Mouse (Mus musculus) olfactory bulb, adult 2 months (tissue): ENCODE results near the gene Zfp799. TPM values are rescaled to one million over a fixed set of nuclear protein-coding genes. Genes with fewer than 3 reads are reported as not detected.

Source experiments
- H3K27ac ChIP-seq: fragments of 200-500 bp; 2 replicates; pipeline ENCODE4 v1.5.1; 2012; ENCODE audit warnings: low read depth, low read length; ENCODE audit not compliant: insufficient read depth
- H3K4me1 ChIP-seq: fragments of 200-500 bp; 2 replicates; pipeline ENCODE4 v1.6.1; 2012; ENCODE audit warnings: low read length; ENCODE audit not compliant: control insufficient read depth, insufficient read depth
- H3K4me3 ChIP-seq: fragments of 200-500 bp; 2 replicates; pipeline ENCODE4 v1.5.1; 2012; ENCODE audit warnings: mild to moderate bottlenecking, low read depth, low read length, moderate library complexity; ENCODE audit not compliant: insufficient read depth
- CTCF ChIP-seq: fragments of 200-500 bp; IDR thresholded peaks from 2 replicates; pipeline ENCODE4 v1.5.1; 2012; ENCODE audit warnings: low read depth, mild to moderate bottlenecking, low read length, moderate library complexity; ENCODE audit not compliant: insufficient read depth
- POLR2A ChIP-seq: fragments of 200-500 bp; IDR thresholded peaks from 2 replicates; pipeline ENCODE4 v1.6.1; 2012; ENCODE audit warnings: mild to moderate bottlenecking, low read depth, low read length, moderate library complexity; ENCODE audit not compliant: insufficient read depth
- WGBS: fragments of 180-500 bp; shearing (Covaris S2); methylation state at CpG from one replicate; pipeline ENCODE4 v1.1.7; 2018; 5-methylcytosine and 5-hydroxymethylcytosine counted together
- polyA plus RNA-seq: library from polyadenylated mRNA; stranded (reverse); fragments of >200 nt; gene quantifications from 2 replicates; pipeline ENCODE4 v1.2.4, GENCODE M21; 2012; ENCODE audit warnings: low replicate concordance; ENCODE audit not compliant: missing spikeins, insufficient read depth, insufficient read length

Gene Zfp799
- polyA plus RNA-seq, 1 experiment: not detected

GRCm38 (mm10) chr17:32839083-32839802 is 9.2 kb upstream of the Zfp799 start:
- WGBS: 40% methylated on average over 15 of the region's 15 CpGs
- TF ChIP-seq CTCF: no peak
- TF ChIP-seq POLR2A: no peak
- no peak overlapping the region for H3K4me3 ChIP-seq
- no peak overlapping the region for H3K27ac ChIP-seq
- H3K4me1 ChIP-seq: peaks cover 3% of the 10 kb centered on the region; the same call in 1 of the 2 replicates

DNA sequence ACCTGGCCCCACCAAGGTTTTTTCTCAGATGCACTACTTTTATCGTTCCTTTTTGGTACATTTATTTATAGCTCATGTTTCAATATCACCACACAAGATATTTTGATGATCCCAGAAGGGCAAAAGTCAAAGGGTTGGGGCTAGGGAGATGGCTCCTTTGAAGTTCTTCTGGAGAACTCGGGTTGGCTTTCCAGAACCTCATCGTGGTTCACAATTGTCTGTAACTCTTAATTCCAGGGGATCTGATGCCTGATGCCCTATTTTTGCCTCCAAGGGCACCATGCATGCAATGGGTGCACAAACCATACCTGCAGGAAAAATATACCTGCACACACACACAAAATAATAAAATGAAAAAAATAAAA is 339 bp upstream of the Zfp799 start:
- WGBS: 34% methylated on average over 3 of the region's 3 CpGs
- no peak overlapping the region; the same call in 1 of the 2 replicates for H3K4me3 ChIP-seq
- TF ChIP-seq POLR2A: no peak
- no peak for TF ChIP-seq CTCF
- H3K4me1 ChIP-seq: no peaks in the 10 kb centered on the region
- H3K27ac ChIP-seq: no peak overlapping the region

DNA sequence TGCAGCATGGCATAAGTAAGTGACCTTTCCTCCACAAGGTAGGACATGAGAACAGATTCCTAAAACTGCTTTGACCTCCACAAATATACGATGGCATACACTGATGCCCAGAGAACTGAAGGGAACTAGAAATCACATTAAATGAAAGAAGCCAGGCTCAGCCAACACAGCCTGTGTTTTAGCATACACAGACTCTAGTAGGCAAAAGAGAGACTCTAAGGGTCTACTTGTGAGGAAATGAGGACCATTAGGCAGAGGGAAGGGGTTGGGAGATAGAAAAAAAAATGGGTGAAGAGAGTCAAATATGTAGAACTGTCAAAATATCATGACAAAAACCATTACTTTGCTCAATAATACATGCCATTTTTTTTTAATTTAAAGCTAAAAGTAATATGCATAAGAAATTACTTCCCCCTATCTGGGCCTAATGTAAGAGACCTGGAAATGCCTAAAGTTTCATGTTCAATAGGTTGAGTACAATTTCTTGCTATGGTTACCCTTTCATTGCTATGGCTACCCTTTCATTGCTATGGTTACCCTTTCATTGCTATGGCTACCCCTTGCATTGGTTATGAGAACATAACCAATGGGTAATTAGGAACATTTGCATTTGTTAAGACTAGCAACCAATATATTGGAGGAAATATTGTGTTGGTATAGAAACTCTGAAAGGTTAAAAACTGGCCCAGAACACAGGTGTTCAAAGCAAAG is 13.8 kb downstream of the Zfp799 start:
- Histone ChIP-seq H3K4me1 (no peaks in the 10 kb centered on the region), H3K27ac (no peak overlapping the region), H3K4me3 (no peak overlapping the region)
- TF ChIP-seq POLR2A: no peak
- TF ChIP-seq CTCF: no peak
- 29% methylated on average over 1 of the region's 1 CpGs for WGBS

- Histone ChIP-seq H3K27ac (no peak overlapping the region), H3K4me1 (no peaks in the 10 kb centered on the region), H3K4me3 (no peak overlapping the region)
- TF ChIP-seq CTCF: no peak
- TF ChIP-seq POLR2A: no peak
- WGBS: 83% methylated on average over 7 of the region's 7 CpGs
Measured at GRCm38 (mm10) chr17:32814136-32814535, 15.9 kb downstream of the Zfp799 start.

GRCm38 (mm10) chr17:32810648-32811047 is 19.4 kb downstream of the Zfp799 start:
- WGBS: 27% methylated on average over 1 of the region's 1 CpGs
- Histone ChIP-seq H3K4me1 (0 out of 2 replicates have a peak, but pooled peaks cover 2% of the 10 kb centered on the region), H3K27ac (no peak overlapping the region), H3K4me3 (no peak overlapping the region)
- TF ChIP-seq POLR2A (no peak), CTCF (no peak)

DNA sequence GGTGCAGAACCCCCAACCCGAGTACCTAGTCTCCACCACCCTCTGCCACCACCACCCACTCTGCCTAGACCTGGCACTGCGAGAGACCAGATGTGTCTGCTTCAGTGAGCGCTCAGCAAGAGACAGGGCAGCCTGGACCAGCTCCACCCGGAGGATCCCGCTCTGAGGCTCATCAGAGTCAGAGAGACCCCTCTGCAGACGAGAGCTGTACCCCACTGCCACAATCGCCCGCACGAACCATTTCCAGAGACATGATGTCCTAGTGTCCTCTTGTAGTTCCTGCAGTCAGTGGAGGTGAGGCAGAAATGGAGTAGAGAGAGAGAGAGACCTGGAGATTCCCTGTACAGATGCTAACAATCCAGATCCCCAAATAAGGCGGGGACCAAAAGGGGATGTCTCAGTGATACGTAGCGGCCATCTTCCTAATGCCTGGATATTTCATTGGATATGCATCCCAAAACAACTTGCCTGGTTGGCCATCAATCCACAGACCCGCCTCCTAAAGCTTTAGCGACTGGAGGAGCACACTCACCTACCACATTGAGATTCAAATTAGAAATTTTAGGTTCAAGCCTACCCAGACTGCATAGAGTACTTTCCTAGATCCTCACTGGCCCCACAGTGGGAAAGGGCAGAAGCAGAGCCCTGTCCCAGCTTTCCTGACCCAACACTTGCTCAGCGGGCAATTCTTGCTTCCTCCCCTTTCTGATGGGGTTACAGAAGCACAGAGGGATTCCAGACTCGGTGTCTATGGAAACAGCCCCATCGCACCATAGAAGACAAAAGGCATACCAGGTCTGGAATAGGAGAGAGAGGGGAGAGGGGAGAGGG is 20.3 kb downstream of the Zfp799 start, which contains the start of gene Zfp811:
Zfp811 (minus strand) TSS at position 388 of the 831 bp plus-strand sequence.
- WGBS: 2% methylated on average over 17 of the region's 17 CpGs
- Histone ChIP-seq H3K4me3 (peak within 1 kb of the TSS; percentile 73), H3K4me1 (0 out of 2 replicates have a peak, but pooled peaks cover 2% of the 10 kb centered on the region), H3K27ac (peak within 1 kb of the TSS; percentile 49; the same call in 1 of the 2 replicates)
- TF ChIP-seq CTCF (no peak), POLR2A (0 out of 2 replicates have a peak, but pooled peaks have one; percentile 28)

DNA sequence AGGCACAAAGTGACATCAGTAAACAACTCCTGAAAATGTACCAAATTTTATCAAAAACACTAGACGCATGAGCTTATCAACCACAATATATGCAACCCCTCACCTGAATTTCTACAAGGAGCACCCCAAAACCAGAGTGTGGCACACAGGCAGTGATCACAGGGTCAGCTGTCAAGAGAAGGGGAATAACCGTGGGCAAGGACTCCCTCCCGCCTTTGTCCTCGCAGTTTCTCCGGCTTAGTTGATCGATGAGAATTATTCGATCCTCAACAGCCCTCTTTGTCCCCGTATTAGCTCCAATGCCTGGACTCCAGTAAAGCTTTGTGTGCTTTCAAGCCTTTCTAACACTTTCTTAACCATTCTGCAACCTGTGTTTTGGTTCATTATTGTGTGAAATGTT is 21.1 kb downstream of the Zfp799 start:
- WGBS: 4% methylated on average over 8 of the region's 8 CpGs
- Histone ChIP-seq H3K4me1 (0 out of 2 replicates have a peak, but pooled peaks cover 2% of the 10 kb centered on the region), H3K4me3 (peak overlapping the region; percentile 46), H3K27ac (peak overlapping the region; percentile 23; the same call in 1 of the 2 replicates)
- no peak for TF ChIP-seq POLR2A
- TF ChIP-seq CTCF: no peak

- WGBS: 76% methylated on average over 8 of the region's 8 CpGs
- H3K4me3 ChIP-seq: no peak overlapping the region
- H3K4me1 ChIP-seq: 0 out of 2 replicates have a peak, but pooled peaks cover 3% of the 10 kb centered on the region
- no peak for TF ChIP-seq CTCF
- TF ChIP-seq POLR2A: no peak
- H3K27ac ChIP-seq: no peak overlapping the region
Measured at GRCm38 (mm10) chr17:32789244-32789643, 40.8 kb downstream of the Zfp799 start.

GRCm38 (mm10) chr17:32788576-32788975 is 41.5 kb downstream of the Zfp799 start:
- TF ChIP-seq CTCF (no peak), POLR2A (no peak)
- WGBS: 7% methylated on average over 9 of the region's 9 CpGs
- Histone ChIP-seq H3K4me1 (0 out of 2 replicates have a peak, but pooled peaks cover 3% of the 10 kb centered on the region), H3K27ac (no peak overlapping the region), H3K4me3 (no peak overlapping the region)
